Mouse (Mus musculus) lung, postnatal 10 days (tissue): Measurements from ENCODE around the gene Gm7247.
"Not testable (repeated sequence)": the region's sequence is repeated elsewhere in the genome, so short reads cannot be mapped to it uniquely, and the experiment has no call there.

ENCODE experiments used
- DNase-seq: peaks from one replicate; pipeline ENCODE4 v3.0.0; 2021

The Gm7247 gene

DNA sequence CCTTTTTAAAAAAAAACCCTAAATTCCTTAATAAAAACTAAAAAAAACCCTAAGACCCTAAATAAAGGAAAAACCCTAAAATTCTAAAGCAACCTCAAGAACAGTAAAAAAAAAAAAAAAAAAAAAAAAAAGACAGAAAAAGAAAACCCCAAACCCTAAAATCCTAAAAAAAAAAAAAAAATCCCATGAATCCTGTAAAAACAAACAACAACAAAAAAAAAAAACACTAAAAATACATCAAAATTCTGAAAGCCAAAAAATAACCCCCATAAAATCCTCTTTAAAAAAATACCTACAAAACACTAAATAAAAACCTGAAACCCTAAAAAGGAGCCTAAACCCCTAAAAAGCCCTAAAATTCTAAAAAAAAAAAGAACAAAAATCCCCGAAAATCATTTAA is 135.4 kb downstream of the Gm7247 start:
- no peak for DNase-seq

DNA sequence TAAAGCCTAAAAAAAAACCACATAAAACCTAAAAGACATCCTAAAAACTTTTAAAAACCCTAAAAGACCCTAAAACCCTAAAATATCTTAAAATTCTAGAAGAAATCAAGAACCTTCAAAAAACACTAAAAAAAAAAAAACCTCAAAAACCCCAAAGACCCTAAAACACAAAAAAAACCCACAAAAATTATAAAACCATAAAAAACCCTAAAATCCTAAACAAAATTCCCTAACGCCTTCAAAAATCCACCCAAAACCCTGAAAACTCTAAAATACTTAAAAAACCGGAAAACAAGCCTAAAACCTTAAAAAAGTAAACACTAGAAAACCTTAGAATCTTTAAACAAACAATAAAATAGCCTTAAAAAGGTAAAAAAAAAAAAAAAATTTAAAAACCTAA is 136.4 kb downstream of the Gm7247 start:
- no peak for DNase-seq

- DNase-seq: no peak
Measured at GRCm38 (mm10) chr14:51499707-51500275, 138.2 kb downstream of the Gm7247 start.

DNA sequence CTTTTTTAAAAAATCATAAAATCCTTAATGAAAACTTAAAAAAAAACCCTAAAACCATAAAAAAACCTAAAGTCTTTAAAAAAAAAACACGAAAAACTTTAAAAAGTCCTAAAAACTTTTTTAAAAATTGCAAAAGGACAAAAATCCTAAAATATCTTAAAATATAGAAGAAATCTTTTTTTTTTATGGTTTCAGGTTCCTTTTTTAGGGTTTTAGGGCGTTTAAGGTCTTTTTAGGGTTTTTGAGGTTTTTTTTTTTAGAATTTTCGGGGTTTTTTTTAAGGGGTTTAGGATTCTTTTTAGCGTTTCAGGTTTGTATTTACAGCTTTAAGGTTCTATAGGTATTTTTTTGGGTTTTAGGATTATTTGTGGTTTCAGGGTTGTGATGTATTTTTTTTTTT is 138.9 kb downstream of the Gm7247 start:
- DNase-seq: no peak

DNA sequence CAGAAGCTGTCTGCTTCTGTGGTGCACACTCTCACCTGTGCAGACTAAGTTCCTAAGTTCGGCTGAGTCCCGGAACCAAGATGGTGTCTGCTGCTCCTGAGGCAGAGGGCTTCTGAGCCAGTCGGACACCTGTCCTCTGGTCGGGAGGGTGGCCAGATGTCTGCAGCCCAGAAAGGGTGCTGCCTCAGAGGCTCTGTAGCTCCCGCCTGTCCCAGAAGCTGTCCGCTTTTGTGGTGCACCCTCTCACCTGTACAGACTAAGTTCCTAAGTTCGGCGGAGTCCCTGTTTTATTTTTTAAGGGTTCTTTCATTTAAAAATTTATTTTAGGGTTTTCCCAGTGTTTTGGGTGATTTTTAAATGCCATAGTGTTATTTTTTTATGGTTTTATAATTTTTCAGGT is 145.9 kb downstream of the Gm7247 start:
- no peak for DNase-seq

DNA sequence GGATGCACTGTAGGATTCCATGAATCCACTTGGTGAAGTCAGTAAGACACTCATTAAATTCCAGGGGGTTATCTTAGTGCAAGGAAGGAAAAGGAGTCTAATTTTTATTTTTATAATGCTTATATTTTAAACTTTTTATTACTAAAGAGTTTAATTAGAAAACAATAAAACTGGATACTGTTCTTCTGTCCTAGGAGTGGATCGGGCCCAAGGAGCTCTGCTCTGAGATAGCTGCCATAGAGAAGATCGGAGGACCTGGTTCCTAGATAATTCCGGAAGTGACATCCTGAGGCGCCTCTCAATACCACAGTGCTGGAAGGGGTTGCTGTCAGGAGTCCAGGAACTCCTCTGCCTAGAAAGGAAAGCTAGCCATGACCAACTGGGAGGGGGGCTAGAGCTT is 190.9 kb downstream of the Gm7247 start, which contains the start of gene Gm5622:
Gene Gm5622 (plus strand): TSS at position 301 of the 400 bp plus-strand sequence.
- DNase-seq: no peak

DNA sequence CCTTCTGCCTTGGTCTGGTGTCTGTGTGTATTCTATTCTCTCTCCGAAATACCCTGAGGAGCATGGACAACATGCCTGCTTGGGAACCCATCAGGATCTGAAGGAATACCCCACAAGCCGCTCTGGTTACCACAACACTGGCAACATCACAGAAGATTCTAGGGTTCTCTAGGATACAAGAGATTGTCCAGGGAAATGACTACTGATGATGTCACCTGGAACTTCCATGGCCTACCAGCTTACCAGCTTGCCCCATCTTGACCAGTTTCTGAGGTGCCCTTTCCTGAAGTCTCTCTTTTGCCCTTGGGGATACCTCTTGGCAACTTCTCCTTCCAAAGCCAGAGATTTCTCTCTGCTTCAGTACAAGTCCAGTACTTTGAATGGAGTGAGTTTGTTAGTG is 212.4 kb downstream of the Gm7247 start, which contains the start of gene Gm17175:
Gene Gm17175 (minus strand): TSS at position 101 of the 400 bp plus-strand sequence.
- not testable (repeated sequence) for DNase-seq

DNA sequence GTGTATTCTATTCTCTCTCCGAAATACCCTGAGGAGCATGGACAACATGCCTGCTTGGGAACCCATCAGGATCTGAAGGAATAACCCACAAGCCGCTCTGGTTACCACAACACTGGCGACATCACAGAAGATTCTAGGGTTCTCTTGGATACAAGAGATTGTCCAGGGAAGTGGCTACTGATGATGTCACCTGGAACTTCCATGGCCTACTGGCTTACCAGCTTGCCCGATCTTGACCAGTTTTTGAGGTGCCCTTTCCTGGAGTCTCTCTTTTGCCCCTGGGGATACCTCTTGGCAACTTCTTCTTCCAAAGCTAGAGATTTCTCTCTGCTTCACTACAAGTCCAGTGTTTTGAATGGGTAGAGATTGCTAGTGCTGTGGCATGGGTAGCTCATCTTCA is 230.5 kb downstream of the Gm7247 start, which contains the start of gene Gm17174:
Gene Gm17174 (minus strand): TSS at position 101 of the 400 bp plus-strand sequence.
- DNase-seq: not testable (repeated sequence)

DNA sequence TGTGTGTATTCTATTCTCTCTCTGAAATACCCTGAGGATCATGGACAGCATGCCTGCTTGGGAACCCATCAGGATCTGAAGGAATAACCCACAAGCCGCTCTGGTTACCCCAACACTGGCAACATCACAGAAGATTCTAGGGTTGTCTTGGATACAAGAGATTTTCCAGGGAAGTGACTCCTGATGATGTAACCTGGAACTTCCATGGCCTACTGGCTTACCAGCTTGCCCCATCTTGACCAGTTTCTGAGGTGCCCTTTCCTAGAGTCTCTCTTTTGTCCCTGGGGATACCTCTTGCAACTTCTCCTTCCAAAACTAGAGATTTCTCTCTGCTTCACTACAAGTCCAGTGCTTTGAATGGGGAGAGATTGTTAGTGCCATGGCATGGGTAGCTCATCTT is 249.7 kb downstream of the Gm7247 start, which contains the start of gene Gm17078:
Gene Gm17078 (minus strand): TSS at position 101 of the 400 bp plus-strand sequence.
- DNase-seq: no peak
